Mouse (Mus musculus) kidney, adult 2 months (tissue): ENCODE measurements around the gene Spen.

Experiments used
- CTCF ChIP-seq: fragments of 200-500 bp; conservative IDR thresholded peaks from 2 replicates; pipeline ENCODE4 v1.5.1; 2011; ENCODE audit warnings: low read depth, mild to moderate bottlenecking, control low read depth, low read length, moderate library complexity, mixed read lengths; ENCODE audit not compliant: insufficient read depth, insufficient read length
- POLR2A ChIP-seq: fragments of 200-500 bp; IDR thresholded peaks from one replicate; pipeline ENCODE4 v1.6.1; 2011; ENCODE audit warnings: low read depth, low read length, control low read depth

GRCm38 (mm10) chr4:141506893-141507292 is 31.5 kb downstream of the Spen start:
- peak; percentile 61 for TF ChIP-seq CTCF
- TF ChIP-seq POLR2A, result no peak
